Mouse (Mus musculus) NIH3T3 (cell line): ENCODE results near the gene Fbxw5.
"Not testable (repeated sequence)": the region's sequence is repeated elsewhere in the genome, so short reads cannot be mapped to it uniquely, and the experiment has no call there.

ENCODE experiments used
- DNase-seq: peaks from one replicate; pipeline ENCODE4 v3.0.0-alpha.2; 2012; ENCODE audit warnings: low read depth

Gene Fbxw5

GRCm38 (mm10) chr2:25509912-25510311 is 9.4 kb downstream of the Fbxw5 start:
- peak; percentile 66 for DNase-seq

- no peak for DNase-seq
These were observed 26.2 kb downstream of the Fbxw5 start for GRCm38 (mm10) chr2:25526510-25527302.

GRCm38 (mm10) chr2:25533707-25534106 is 33.2 kb downstream of the Fbxw5 start:
- peak; percentile 68 for DNase-seq

GRCm38 (mm10) chr2:25534178-25534865 is 33.8 kb downstream of the Fbxw5 start:
- peak; percentile 94 for DNase-seq

GRCm38 (mm10) chr2:25534866-25535182 is 34.3 kb downstream of the Fbxw5 start:
- no peak for DNase-seq

GRCm38 (mm10) chr2:25536531-25536930 is 36.0 kb downstream of the Fbxw5 start:
- DNase-seq, result no peak

GRCm38 (mm10) chr2:25540541-25540948 is 40.0 kb downstream of the Fbxw5 start:
- peak; percentile 57 for DNase-seq

GRCm38 (mm10) chr2:25541644-25542367 is 41.3 kb downstream of the Fbxw5 start:
- no peak for DNase-seq

GRCm38 (mm10) chr2:25545996-25546810 is 45.7 kb downstream of the Fbxw5 start:
- peak; percentile 13 for DNase-seq

- DNase-seq, result peak; percentile 99
These were observed 46.4 kb downstream of the Fbxw5 start, which contains the start of gene Traf2 for GRCm38 (mm10) chr2:25546811-25547491. Traf2 (minus strand) TSS chr2:25546940.

- DNase-seq, result peak; percentile 47
These were observed 48.8 kb downstream of the Fbxw5 start for GRCm38 (mm10) chr2:25549021-25549991.

GRCm38 (mm10) chr2:25551186-25551585 is 50.6 kb downstream of the Fbxw5 start:
- DNase-seq, result peak; percentile 79

GRCm38 (mm10) chr2:25553171-25553786 is 52.7 kb downstream of the Fbxw5 start:
- not testable (repeated sequence) for DNase-seq
